Mouse (Mus musculus): ENCODE measurements at regions not wholly inside any gene's neighbourhood (a gene's known extent, or its start where the extent isn't known, plus 50 kb on each side); places are given as distances from the start of the nearest gene placed in this dataset.
"Not testable (repeated sequence)": the region's sequence is repeated elsewhere in the genome, so short reads cannot be mapped to it uniquely, and the experiment has no call there.

GRCm38 (mm10) chr6:6364037-6364436 lies 147.1 kb upstream of the Slc25a13 start:
- TF ChIP-seq CTCF (IDR thresholded peaks at IDR 0.05) = no peak
- no peak overlapping the region for H3K4me3 ChIP-seq
- intact Hi-C loops (cut with DNase I) = no loop called here
- no peak overlapping the region for H3K27ac ChIP-seq
- no peak for DNase-seq

DNA sequence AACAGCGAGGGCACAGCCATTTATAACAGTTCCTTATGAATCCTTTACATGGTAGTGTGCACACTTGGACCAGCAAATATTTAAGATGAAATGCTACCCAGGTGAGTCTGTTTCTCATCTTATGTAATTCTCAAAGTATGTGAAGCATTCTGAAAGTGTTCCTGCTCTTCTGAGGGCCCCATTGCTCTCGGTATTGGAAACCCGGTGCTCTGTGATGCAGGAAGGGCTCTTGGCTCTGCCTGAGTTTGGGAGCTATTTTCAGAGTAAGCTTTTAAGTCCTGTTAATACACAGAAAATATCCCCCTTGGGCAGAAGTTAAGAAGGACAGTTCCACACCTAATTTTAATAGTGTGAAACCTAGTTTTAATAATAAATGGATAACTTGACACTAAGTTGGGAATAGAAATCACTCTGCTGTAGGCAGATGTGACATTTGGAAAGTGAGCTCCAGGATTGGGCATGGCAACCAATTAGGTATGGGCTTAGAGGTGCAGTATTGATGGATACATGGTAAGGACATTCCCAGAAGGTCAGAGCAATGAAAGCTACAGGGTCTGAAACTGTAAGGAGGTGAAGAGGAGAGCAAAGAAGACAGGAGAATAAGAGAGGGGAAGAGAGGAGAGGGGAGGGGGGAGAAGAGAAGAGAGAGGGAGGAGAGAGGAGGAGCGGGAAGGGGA lies 145.8 kb upstream of the Slc25a13 start:
- Histone ChIP-seq H3K4me3 (no peak overlapping the region), H3K27ac (no peak overlapping the region)
- TF ChIP-seq CTCF (IDR thresholded peaks at IDR 0.05) = no peak
- DNase-seq = no peak
- intact Hi-C loops (cut with DNase I) = no loop called here

DNA sequence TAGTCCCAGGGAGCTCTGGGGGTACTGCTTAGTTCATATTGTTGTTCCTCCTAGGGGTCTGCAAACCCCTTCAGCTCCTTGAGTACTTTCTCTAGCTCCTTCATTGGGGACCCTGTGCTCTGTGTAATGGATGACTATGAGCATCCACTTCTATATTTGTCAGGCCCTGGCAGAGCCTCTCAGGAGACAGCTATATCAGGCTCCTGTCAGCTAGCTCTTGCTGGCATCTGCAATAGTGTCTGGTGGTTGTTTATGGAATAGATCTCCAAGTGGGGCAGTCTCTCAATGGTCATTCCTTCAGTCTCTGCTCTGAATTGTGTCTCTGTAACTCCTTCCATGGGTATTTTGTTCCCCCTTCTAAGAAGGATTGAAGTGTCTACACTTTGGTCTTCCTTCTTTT lies 144.2 kb upstream of the Slc25a13 start:
- H3K27ac ChIP-seq; intact Hi-C loops (cut with DNase I); DNase-seq; H3K4me3 ChIP-seq: not testable (repeated sequence)

- no peak overlapping the region for H3K4me3 ChIP-seq
- DNase-seq = no peak
- H3K27ac ChIP-seq = no peak overlapping the region
- TF ChIP-seq CTCF (IDR thresholded peaks at IDR 0.05) = no peak
- intact Hi-C loops (cut with DNase I) = no loop called here
Measured at GRCm38 (mm10) chr6:6357477-6357876, 140.5 kb upstream of the Slc25a13 start.

GRCm38 (mm10) chr6:6356967-6357366 lies 140.0 kb upstream of the Slc25a13 start:
- intact Hi-C loops (cut with DNase I) = no loop called here
- H3K4me3 ChIP-seq = no peak overlapping the region
- no peak overlapping the region for H3K27ac ChIP-seq
- no peak for DNase-seq
- no peak for TF ChIP-seq CTCF (IDR thresholded peaks at IDR 0.05)

- DNase-seq = no peak
- intact Hi-C loops (cut with DNase I) = no loop called here
- TF ChIP-seq CTCF (IDR thresholded peaks at IDR 0.05) = no peak
- Histone ChIP-seq H3K4me3 (no peak overlapping the region), H3K27ac (no peak overlapping the region)
Measured at GRCm38 (mm10) chr6:6335251-6335650, 118.3 kb upstream of the Slc25a13 start.

DNA sequence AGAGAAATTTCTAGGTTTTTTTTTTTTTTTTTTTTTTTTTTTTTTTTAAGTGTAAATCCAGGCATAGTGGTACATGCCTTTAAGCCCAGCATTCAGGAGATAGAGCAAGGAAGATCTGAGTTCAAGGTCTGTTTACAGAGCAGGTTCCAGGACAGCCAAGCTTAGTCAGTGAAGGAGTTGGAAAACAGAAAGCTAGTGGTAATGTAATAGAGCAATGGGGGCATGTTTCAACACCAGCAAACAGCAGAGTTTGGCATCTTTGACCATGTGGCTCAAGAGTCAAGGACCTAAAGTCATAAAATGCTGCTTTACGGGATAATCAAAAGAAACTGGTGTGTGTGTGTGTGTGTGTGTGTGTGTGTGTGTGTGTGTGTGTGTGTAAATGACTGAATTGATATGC lies 113.3 kb upstream of the Slc25a13 start:
- no peak overlapping the region for H3K27ac ChIP-seq
- H3K4me3 ChIP-seq = no peak overlapping the region
- no peak for TF ChIP-seq CTCF (IDR thresholded peaks at IDR 0.05)
- intact Hi-C loops (cut with DNase I) = no loop called here
- DNase-seq = no peak

DNA sequence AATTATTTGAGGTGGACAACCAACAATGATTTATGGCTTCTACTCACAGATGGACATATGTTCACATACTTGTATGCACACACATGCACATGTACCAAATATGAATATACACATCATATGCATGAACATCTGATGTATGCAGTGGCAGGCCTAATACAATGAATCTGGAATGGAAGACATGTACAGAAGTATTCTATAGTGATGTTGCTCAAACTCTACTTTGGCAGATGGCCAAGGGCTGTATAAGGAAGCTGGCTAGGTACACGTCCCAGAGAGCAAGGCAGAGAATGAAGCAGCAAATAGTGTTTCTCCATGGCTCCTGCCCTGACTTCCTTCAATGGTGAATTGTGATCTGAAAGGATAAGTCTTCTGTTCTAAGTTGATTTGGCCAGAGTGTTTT lies 108.5 kb upstream of the Slc25a13 start:
- intact Hi-C loops (cut with DNase I) = no loop called here
- DNase-seq = no peak
- no peak overlapping the region for H3K4me3 ChIP-seq
- no peak overlapping the region for H3K27ac ChIP-seq
- TF ChIP-seq CTCF (IDR thresholded peaks at IDR 0.05) = no peak

DNA sequence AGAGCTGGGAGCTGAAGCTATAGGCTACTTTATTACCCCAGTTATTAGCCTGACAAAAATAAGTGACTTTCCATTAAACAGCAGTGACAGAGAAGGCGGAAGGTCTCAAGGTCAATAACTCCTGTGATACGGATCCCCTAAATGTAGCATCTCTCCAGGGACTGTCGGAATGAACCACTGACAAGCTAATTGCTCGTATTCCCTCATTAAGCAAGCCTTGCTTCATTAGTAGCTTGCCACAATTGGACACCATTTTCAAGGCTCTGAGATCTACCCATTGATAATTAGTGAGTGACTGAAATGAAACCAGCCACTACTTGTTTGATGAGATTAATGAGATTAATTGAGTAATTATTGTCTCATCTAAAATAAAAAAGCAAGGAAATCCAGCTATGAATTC lies 99.8 kb upstream of the Slc25a13 start:
- no peak overlapping the region for H3K4me3 ChIP-seq
- no peak for TF ChIP-seq CTCF (IDR thresholded peaks at IDR 0.05)
- DNase-seq = no peak
- no peak overlapping the region for H3K27ac ChIP-seq
- intact Hi-C loops (cut with DNase I) = no loop called here

GRCm38 (mm10) chr6:6313171-6313570 lies 96.2 kb upstream of the Slc25a13 start:
- no peak for DNase-seq
- intact Hi-C loops (cut with DNase I) = no loop called here
- Histone ChIP-seq H3K27ac (no peak overlapping the region), H3K4me3 (no peak overlapping the region)
- no peak for TF ChIP-seq CTCF (IDR thresholded peaks at IDR 0.05)

- no peak for TF ChIP-seq CTCF (IDR thresholded peaks at IDR 0.05)
- no peak for DNase-seq
- intact Hi-C loops (cut with DNase I) = no loop called here
- Histone ChIP-seq H3K27ac (no peak overlapping the region), H3K4me3 (no peak overlapping the region)
Measured at GRCm38 (mm10) chr6:6310213-6310612, 93.2 kb upstream of the Slc25a13 start.

GRCm38 (mm10) chr6:6307618-6308017 lies 90.6 kb upstream of the Slc25a13 start:
- no peak for DNase-seq
- no peak overlapping the region for H3K27ac ChIP-seq
- intact Hi-C loops (cut with DNase I) = no loop called here
- H3K4me3 ChIP-seq = no peak overlapping the region
- TF ChIP-seq CTCF (IDR thresholded peaks at IDR 0.05) = no peak

DNA sequence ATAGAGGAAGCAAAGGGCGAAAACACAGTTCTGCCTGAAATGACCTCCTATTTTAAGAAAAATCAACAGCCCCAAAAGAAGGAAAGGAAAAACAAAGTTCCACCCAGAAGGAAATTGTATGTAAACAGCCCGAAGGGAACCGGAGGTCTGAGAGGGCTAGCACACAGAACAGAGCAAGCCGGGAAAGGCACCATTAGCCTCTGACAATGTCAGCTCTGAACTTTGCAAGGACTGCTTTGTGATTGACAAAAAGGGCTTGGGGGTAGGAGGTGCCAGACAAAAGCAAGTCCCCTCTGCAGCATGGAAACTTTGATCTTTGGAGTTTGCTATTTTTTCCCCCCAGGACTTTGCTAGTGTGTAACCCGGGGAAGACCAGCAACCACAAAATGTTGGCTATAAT lies 86.8 kb upstream of the Slc25a13 start:
- H3K4me3 ChIP-seq = no peak overlapping the region
- no peak for DNase-seq
- TF ChIP-seq CTCF (IDR thresholded peaks at IDR 0.05) = no peak
- intact Hi-C loops (cut with DNase I) = no loop called here
- no peak overlapping the region for H3K27ac ChIP-seq

DNA sequence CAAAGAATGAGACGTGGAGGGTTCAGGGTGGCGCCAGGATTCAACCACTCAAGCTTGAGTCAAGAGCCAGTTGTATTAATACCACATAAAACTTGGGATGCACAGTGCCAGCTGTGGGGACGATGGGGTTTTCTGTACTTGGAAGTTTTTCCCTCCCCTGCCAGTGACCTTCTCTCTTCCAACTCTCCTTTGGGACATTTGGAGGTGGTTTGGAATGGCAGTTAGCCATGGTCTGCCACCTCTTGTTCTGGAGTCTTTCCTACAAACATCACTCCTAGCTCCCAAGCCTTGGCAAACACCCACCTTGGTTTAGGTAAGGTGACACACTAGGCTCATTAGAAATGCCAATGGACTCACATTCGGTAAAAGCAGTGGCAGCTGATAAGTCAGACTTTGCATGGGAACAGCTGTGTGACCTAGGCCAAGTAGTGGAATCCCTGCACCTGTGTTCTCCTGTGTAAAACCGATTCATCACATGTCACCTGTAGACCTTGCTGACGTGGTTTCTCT lies 84.1 kb upstream of the Slc25a13 start:
- TF ChIP-seq CTCF (IDR thresholded peaks at IDR 0.05) = no peak
- Histone ChIP-seq H3K27ac (no peak overlapping the region), H3K4me3 (no peak overlapping the region)
- intact Hi-C loops (cut with DNase I) = no loop called here
- no peak for DNase-seq

All from gastrocnemius, adult 2 months (tissue).